Comparison of ENCODE assay signal across 31 mouse cellular contexts in the genomic region with DNA sequence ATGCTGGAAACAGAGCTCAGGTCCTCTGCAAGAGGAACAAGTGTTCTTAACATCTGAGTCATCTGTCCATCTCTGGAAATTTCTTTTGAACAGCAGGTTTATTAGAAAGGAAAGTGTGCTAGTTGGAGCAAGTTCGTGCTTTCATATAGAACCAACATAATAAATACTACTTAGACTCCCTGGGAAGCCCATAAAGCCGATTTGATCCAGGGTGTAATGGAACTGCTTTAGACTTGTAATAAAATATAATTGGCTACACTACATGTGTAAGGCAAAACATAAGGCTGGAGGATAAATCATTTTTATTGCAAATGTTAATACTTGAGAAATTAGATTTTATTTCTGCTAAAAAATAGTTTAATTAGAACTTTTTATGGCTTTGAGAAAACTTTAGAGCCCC.
"Had no signal": no experiment of that assay in that cellular context is flagged by ENCODE, and none has a peak within 500 bp of the region (broad histone marks: within the 10 kb centered on the region; RNA-seq: fewer than 3 reads in every experiment).

No protein-coding gene starts in this region.

- H3K9me3 ChIP-seq: limb, embryonic 12.5 days; limb, embryonic 13.5 days; limb, embryonic 15.5 days; liver, embryonic 12.5 days; liver, embryonic 13.5 days; liver, embryonic 15.5 days; lung, embryonic 15.5 days; midbrain, embryonic 10.5 days; midbrain, embryonic 12.5 days; midbrain, embryonic 13.5 days; midbrain, embryonic 15.5 days; neural tube, embryonic 12.5 days; neural tube, embryonic 13.5 days had no signal

- H3K4me1 ChIP-seq: limb, embryonic 15.5 days; liver, embryonic 12.5 days; liver, embryonic 13.5 days; liver, embryonic 15.5 days; lung, embryonic 15.5 days; megakaryocyte, embryonic 14.5 days; midbrain, embryonic 15.5 days had no signal

- H3K4me2 ChIP-seq: limb, embryonic 12.5 days; limb, embryonic 13.5 days; limb, embryonic 15.5 days; liver, embryonic 11.5 days; liver, embryonic 12.5 days; liver, embryonic 13.5 days; liver, embryonic 15.5 days; lung, embryonic 14.5 days; lung, embryonic 15.5 days; midbrain, embryonic 11.5 days; midbrain, embryonic 12.5 days; midbrain, embryonic 13.5 days; midbrain, embryonic 15.5 days; neural tube, embryonic 12.5 days; neural tube, embryonic 13.5 days had no signal

- H3K27ac ChIP-seq: limb, embryonic 12.5 days; limb, embryonic 13.5 days; limb, embryonic 15.5 days; liver, embryonic 12.5 days; liver, embryonic 13.5 days; liver, embryonic 14.5 days; liver, embryonic 15.5 days; lung, embryonic 15.5 days; macrophage; midbrain, embryonic 10.5 days; midbrain, embryonic 12.5 days; midbrain, embryonic 13.5 days; midbrain, embryonic 15.5 days; neural tube, embryonic 12.5 days; neural tube, embryonic 13.5 days had no signal

- H3K36me3 ChIP-seq: limb, embryonic 12.5 days; limb, embryonic 13.5 days; limb, embryonic 15.5 days; liver, embryonic 12.5 days; liver, embryonic 13.5 days; liver, embryonic 15.5 days; lung, embryonic 15.5 days; midbrain, embryonic 10.5 days; midbrain, embryonic 12.5 days; midbrain, embryonic 13.5 days; midbrain, embryonic 15.5 days; neural tube, embryonic 12.5 days; neural tube, embryonic 13.5 days had no signal

- H3K9ac ChIP-seq: limb, embryonic 12.5 days; limb, embryonic 13.5 days; limb, embryonic 15.5 days; liver, embryonic 12.5 days; liver, embryonic 13.5 days; liver, embryonic 14.5 days; liver, embryonic 15.5 days; liver, postnatal 0 days; lung, embryonic 14.5 days; lung, embryonic 15.5 days; midbrain, embryonic 12.5 days; midbrain, embryonic 13.5 days; midbrain, embryonic 15.5 days; neural tube, embryonic 12.5 days; neural tube, embryonic 13.5 days had no signal

- H3K27me3 ChIP-seq: limb, embryonic 12.5 days; limb, embryonic 15.5 days; liver, embryonic 12.5 days; liver, embryonic 13.5 days; liver, embryonic 15.5 days; lung, embryonic 15.5 days; megakaryocyte, embryonic 14.5 days; midbrain, embryonic 12.5 days; midbrain, embryonic 13.5 days; midbrain, embryonic 15.5 days; neural tube, embryonic 12.5 days; neural tube, embryonic 13.5 days had no signal

- H3K4me3 ChIP-seq: limb, embryonic 12.5 days; limb, embryonic 13.5 days; limb, embryonic 15.5 days; liver, embryonic 12.5 days; liver, embryonic 13.5 days; liver, embryonic 15.5 days; lung, embryonic 15.5 days; megakaryocyte, embryonic 14.5 days; midbrain, embryonic 10.5 days; midbrain, embryonic 12.5 days; midbrain, embryonic 13.5 days; midbrain, embryonic 15.5 days; myocyte; neural tube, embryonic 12.5 days; neural tube, embryonic 13.5 days had no signal

- DNase-seq: left cerebral cortex, postnatal 4 days; liver; liver, embryonic 13.5 days; liver, postnatal 0 days; lung, adult 18-20 months; lung, adult 2 months; lung, embryonic 14.5 days; lung, postnatal 10 days; lung, postnatal 14 days; lung, postnatal 36 days; lung, postnatal 4 days; midbrain, embryonic 14.5 days had no signal

- ATAC-seq: liver, embryonic 12.5 days; liver, postnatal 0 days; lung, postnatal 0 days; midbrain, embryonic 13.5 days; midbrain, embryonic 15.5 days had no signal
